ENCODE assay signal across 28 mouse cellular contexts in genomic region chr10:71007001-71007400, GRCm38 (mm10).
"Had no signal": no experiment of that assay in that cellular context is flagged by ENCODE, and none has a peak within 500 bp of the region (broad histone marks: within the 10 kb centered on the region; RNA-seq: fewer than 3 reads in every experiment).

No protein-coding gene starts in this region.

- H3K27me3 ChIP-seq: embryonic facial prominence, embryonic 12.5 days; embryonic facial prominence, embryonic 13.5 days; embryonic facial prominence, embryonic 15.5 days; forebrain, embryonic 12.5 days; forebrain, embryonic 13.5 days; forebrain, embryonic 15.5 days had no signal

- H3K27ac ChIP-seq: embryonic facial prominence, embryonic 10.5 days; embryonic facial prominence, embryonic 12.5 days; embryonic facial prominence, embryonic 13.5 days; embryonic facial prominence, embryonic 15.5 days; forebrain, embryonic 10.5 days; forebrain, embryonic 12.5 days; forebrain, embryonic 13.5 days; forebrain, embryonic 15.5 days; heart, adult 2 months had no signal

- H3K36me3 ChIP-seq: embryonic facial prominence, embryonic 10.5 days; embryonic facial prominence, embryonic 12.5 days; embryonic facial prominence, embryonic 13.5 days; embryonic facial prominence, embryonic 15.5 days; forebrain, embryonic 10.5 days; forebrain, embryonic 12.5 days; forebrain, embryonic 15.5 days had no signal

- ATAC-seq: forebrain, embryonic 13.5 days; forebrain, embryonic 14.5 days; forebrain, embryonic 15.5 days; forebrain, embryonic 16.5 days; forebrain, postnatal 0 days had no signal

- DNase-seq: cerebellum, adult 2 months; cerebellum, adult 8-10 months; cerebellum, adult 9-10 months; cerebellum, adult 9-11 months; cerebellum, postnatal 10 days; cerebellum, postnatal 14 days; cerebellum, postnatal 25 days; cerebellum, postnatal 36 days; embryo, embryonic 11 days; forebrain, postnatal 0 days; gastrocnemius, adult 2 months; gastrocnemius, postnatal 10 days; gastrocnemius, postnatal 14 days; gastrocnemius, postnatal 25 days; gastrocnemius, postnatal 36 days; heart, adult 18-20 months; heart, adult 2 months had no signal

- H3K9ac ChIP-seq: embryonic facial prominence, embryonic 12.5 days; embryonic facial prominence, embryonic 13.5 days; embryonic facial prominence, embryonic 15.5 days; forebrain, embryonic 12.5 days; forebrain, embryonic 13.5 days; forebrain, embryonic 15.5 days; forebrain, postnatal 0 days had no signal

- H3K4me3 ChIP-seq: embryonic facial prominence, embryonic 10.5 days; embryonic facial prominence, embryonic 12.5 days; embryonic facial prominence, embryonic 13.5 days; embryonic facial prominence, embryonic 15.5 days; erythroblast, embryonic 14.5 days; forebrain, embryonic 10.5 days; forebrain, embryonic 12.5 days; forebrain, embryonic 13.5 days; forebrain, embryonic 15.5 days; gastrocnemius, adult 2 months; heart, adult 2 months had no signal

- H3K4me1 ChIP-seq: embryonic facial prominence, embryonic 10.5 days; embryonic facial prominence, embryonic 12.5 days; forebrain, embryonic 10.5 days; forebrain, embryonic 12.5 days; forebrain, embryonic 13.5 days; forebrain, embryonic 15.5 days had no signal

- H3K9me3 ChIP-seq: embryonic facial prominence, embryonic 10.5 days; embryonic facial prominence, embryonic 12.5 days; embryonic facial prominence, embryonic 13.5 days; embryonic facial prominence, embryonic 15.5 days; forebrain, embryonic 10.5 days; forebrain, embryonic 12.5 days; forebrain, embryonic 13.5 days; forebrain, embryonic 15.5 days had no signal

- H3K4me2 ChIP-seq: embryonic facial prominence, embryonic 12.5 days; embryonic facial prominence, embryonic 13.5 days; embryonic facial prominence, embryonic 15.5 days; forebrain, embryonic 12.5 days; forebrain, embryonic 13.5 days; forebrain, embryonic 15.5 days had no signal
